Mouse (Mus musculus): ENCODE data around the gene Cwf19l1.

GRCm38 (mm10) chr19:44148991-44149390, 13.3 kb upstream of the Cwf19l1 start:
- TF ChIP-seq POLR2A (IDR thresholded peaks at IDR 0.05; ENCODE audit: insufficient read depth, low read depth, low read length) (no peak), CTCF (IDR thresholded peaks at IDR 0.05; ENCODE audit: insufficient read depth, low read depth, low read length) (no peak)

Data from olfactory bulb, adult 2 months (tissue).